Mouse (Mus musculus): Measurements from ENCODE around the gene Adgb. TPM values are rescaled to one million over a fixed set of nuclear protein-coding genes. Genes with fewer than 3 reads are reported as not detected.

Adgb gene
- polyA plus RNA-seq, 1 experiment from 2014 or later = 0.07 TPM

- Histone ChIP-seq H3K36me3 (ENCODE audit: control insufficient read depth, insufficient read depth, low read length) (no peaks in the 10 kb centered on the region), H3K4me2 (replicated peaks; ENCODE audit: low read depth, low read length) (no peak overlapping the region), H3K4me3 (ENCODE audit: low read depth, low read length) (no peak overlapping the region), H3K9me3 (ENCODE audit: control insufficient read depth, low read depth, low read length) (no peaks in the 10 kb centered on the region), H3K27me3 (ENCODE audit: control insufficient read depth, insufficient read depth, low read length) (no peaks in the 10 kb centered on the region), H3K27ac (ENCODE audit: low read length) (no peak overlapping the region), H3K9ac (replicated peaks; ENCODE audit: low read depth, low read length) (no peak overlapping the region), H3K4me1 (ENCODE audit: control insufficient read depth, insufficient read depth, low read length) (no peaks in the 10 kb centered on the region)
- WGBS = 75% methylated on average over 5 of the region's 5 CpGs
- no peak for ATAC-seq (ENCODE audit: insufficient number of reproducible peaks, insufficient read depth, low FRiP score, low read depth)
Measured at GRCm38 (mm10) chr10:10307384-10307783, 164.7 kb downstream of the Adgb start.

- Histone ChIP-seq H3K4me2 (replicated peaks; ENCODE audit: low read depth, low read length) (no peak overlapping the region), H3K9me3 (ENCODE audit: control insufficient read depth, low read depth, low read length) (no peaks in the 10 kb centered on the region), H3K9ac (replicated peaks; ENCODE audit: low read depth, low read length) (no peak overlapping the region), H3K27ac (ENCODE audit: low read length) (no peak overlapping the region), H3K36me3 (ENCODE audit: control insufficient read depth, insufficient read depth, low read length) (no peaks in the 10 kb centered on the region), H3K27me3 (ENCODE audit: control insufficient read depth, insufficient read depth, low read length) (no peaks in the 10 kb centered on the region), H3K4me3 (ENCODE audit: low read depth, low read length) (no peak overlapping the region), H3K4me1 (ENCODE audit: control insufficient read depth, insufficient read depth, low read length) (no peaks in the 10 kb centered on the region)
- no peak for ATAC-seq (ENCODE audit: insufficient number of reproducible peaks, insufficient read depth, low FRiP score, low read depth)
- 60% methylated on average over 4 of the region's 4 CpGs for WGBS
Measured at GRCm38 (mm10) chr10:10304370-10304769, 167.8 kb downstream of the Adgb start.

DNA sequence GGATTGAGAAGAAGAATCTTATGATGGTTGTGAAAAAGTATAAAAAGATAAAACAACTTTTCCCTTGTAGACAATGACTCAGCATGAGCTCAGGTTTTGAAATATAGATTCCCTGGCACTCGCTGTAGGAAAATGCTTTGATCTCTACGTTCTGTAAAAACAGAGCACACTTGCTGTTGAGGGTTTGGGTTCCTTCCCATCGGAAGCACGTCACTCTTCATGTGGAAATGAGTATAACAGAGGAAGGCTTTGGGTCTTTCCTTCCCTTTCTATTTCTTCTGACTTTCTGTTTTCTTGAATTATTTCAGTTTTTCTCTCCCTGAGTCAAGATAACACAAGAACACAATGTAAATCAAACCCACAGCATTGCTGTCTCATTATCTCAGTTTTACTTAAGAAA, 170.4 kb downstream of the Adgb start:
- Histone ChIP-seq H3K36me3 (ENCODE audit: control insufficient read depth, insufficient read depth, low read length) (no peaks in the 10 kb centered on the region), H3K4me2 (replicated peaks; ENCODE audit: low read depth, low read length) (no peak overlapping the region), H3K27ac (ENCODE audit: low read length) (no peak overlapping the region), H3K4me1 (ENCODE audit: control insufficient read depth, insufficient read depth, low read length) (no peaks in the 10 kb centered on the region), H3K27me3 (ENCODE audit: control insufficient read depth, insufficient read depth, low read length) (no peaks in the 10 kb centered on the region), H3K9me3 (ENCODE audit: control insufficient read depth, low read depth, low read length) (no peaks in the 10 kb centered on the region), H3K9ac (replicated peaks; ENCODE audit: low read depth, low read length) (no peak overlapping the region), H3K4me3 (ENCODE audit: low read depth, low read length) (no peak overlapping the region)
- ATAC-seq (ENCODE audit: insufficient number of reproducible peaks, insufficient read depth, low FRiP score, low read depth) = no peak
- 47% methylated on average over 4 of the region's 4 CpGs for WGBS

DNA sequence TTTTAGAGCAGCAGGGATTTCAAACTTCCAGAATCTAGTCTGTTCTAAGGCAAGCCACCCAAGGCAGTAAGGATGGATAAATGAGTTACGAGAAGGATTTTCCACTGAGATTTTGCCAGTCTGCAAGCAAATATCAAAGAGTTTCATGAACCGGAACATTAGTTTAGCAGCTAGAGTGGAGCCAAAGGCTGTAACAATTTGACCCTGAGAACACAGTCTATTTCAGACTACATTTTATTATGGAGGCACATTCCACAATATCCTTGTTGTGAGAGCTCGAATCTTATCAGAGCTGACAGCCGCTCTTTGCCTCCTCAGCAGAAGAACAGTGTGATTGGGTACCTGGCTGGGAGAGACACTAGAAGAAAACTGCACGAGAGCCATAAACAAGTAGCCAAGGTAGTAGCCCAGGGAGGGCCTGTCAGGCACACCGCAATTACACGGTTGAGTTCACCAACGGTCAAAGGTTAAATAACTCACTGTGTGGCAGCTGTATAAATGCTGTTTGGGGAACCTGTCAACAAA, 171.1 kb downstream of the Adgb start:
- no peak for ATAC-seq (ENCODE audit: insufficient number of reproducible peaks, insufficient read depth, low FRiP score, low read depth)
- Histone ChIP-seq H3K4me2 (replicated peaks; ENCODE audit: low read depth, low read length) (no peak overlapping the region), H3K27me3 (ENCODE audit: control insufficient read depth, insufficient read depth, low read length) (no peaks in the 10 kb centered on the region), H3K4me3 (ENCODE audit: low read depth, low read length) (no peak overlapping the region), H3K9me3 (ENCODE audit: control insufficient read depth, low read depth, low read length) (no peaks in the 10 kb centered on the region), H3K4me1 (ENCODE audit: control insufficient read depth, insufficient read depth, low read length) (no peaks in the 10 kb centered on the region), H3K9ac (replicated peaks; ENCODE audit: low read depth, low read length) (no peak overlapping the region), H3K27ac (ENCODE audit: low read length) (no peak overlapping the region), H3K36me3 (ENCODE audit: control insufficient read depth, insufficient read depth, low read length) (no peaks in the 10 kb centered on the region)
- WGBS = 46% methylated on average over 8 of the region's 8 CpGs

DNA sequence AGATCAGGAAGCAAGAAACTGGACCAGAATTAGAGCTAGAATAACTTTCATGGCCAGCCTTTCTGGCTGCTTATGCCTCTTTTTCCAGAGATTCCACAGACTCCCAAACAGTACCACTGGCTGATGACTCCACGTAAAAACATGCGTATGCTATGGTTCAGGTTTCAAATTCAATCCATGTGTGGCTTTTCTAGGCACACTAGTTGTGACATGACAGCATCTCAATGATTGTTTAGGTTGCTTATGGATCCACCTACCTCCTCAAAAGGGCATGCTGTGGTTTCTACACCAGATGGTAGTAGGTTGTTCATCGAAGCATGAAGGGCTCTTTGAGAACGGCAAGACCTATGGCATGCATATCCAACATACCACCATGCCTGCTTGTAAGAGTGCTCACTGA, 172.1 kb downstream of the Adgb start:
- Histone ChIP-seq H3K36me3 (ENCODE audit: control insufficient read depth, insufficient read depth, low read length) (no peaks in the 10 kb centered on the region), H3K4me2 (replicated peaks; ENCODE audit: low read depth, low read length) (no peak overlapping the region), H3K4me1 (ENCODE audit: control insufficient read depth, insufficient read depth, low read length) (no peaks in the 10 kb centered on the region), H3K27me3 (ENCODE audit: control insufficient read depth, insufficient read depth, low read length) (no peaks in the 10 kb centered on the region), H3K9ac (replicated peaks; ENCODE audit: low read depth, low read length) (no peak overlapping the region), H3K4me3 (ENCODE audit: low read depth, low read length) (no peak overlapping the region), H3K9me3 (ENCODE audit: control insufficient read depth, low read depth, low read length) (no peaks in the 10 kb centered on the region), H3K27ac (ENCODE audit: low read length) (no peak overlapping the region)
- ATAC-seq (ENCODE audit: insufficient number of reproducible peaks, insufficient read depth, low FRiP score, low read depth) = no peak
- 95% methylated on average over 4 of the region's 4 CpGs for WGBS

- ATAC-seq (ENCODE audit: insufficient number of reproducible peaks, insufficient read depth, low FRiP score, low read depth) = no peak
- Histone ChIP-seq H3K36me3 (ENCODE audit: control insufficient read depth, insufficient read depth, low read length) (no peaks in the 10 kb centered on the region), H3K9ac (replicated peaks; ENCODE audit: low read depth, low read length) (no peak overlapping the region), H3K9me3 (ENCODE audit: control insufficient read depth, low read depth, low read length) (no peaks in the 10 kb centered on the region), H3K27me3 (ENCODE audit: control insufficient read depth, insufficient read depth, low read length) (no peaks in the 10 kb centered on the region), H3K4me1 (ENCODE audit: control insufficient read depth, insufficient read depth, low read length) (no peaks in the 10 kb centered on the region), H3K4me2 (replicated peaks; ENCODE audit: low read depth, low read length) (no peak overlapping the region), H3K27ac (ENCODE audit: low read length) (no peak overlapping the region), H3K4me3 (ENCODE audit: low read depth, low read length) (no peak overlapping the region)
- 85% methylated on average over 2 of the region's 2 CpGs for WGBS
Measured at GRCm38 (mm10) chr10:10287221-10287867, 184.8 kb downstream of the Adgb start.

Other genes with a start within 250 kb of the Adgb start
- 21.0 and 26.0 TPM in 2 replicates for gene Rab32, start 85.9 kb upstream of the Adgb start, polyA plus RNA-seq (2014; fragmentation: Nextera tagmentation; extraction: Ambion mirVana)
- gene Gm10944, start 209.0 kb upstream of the Adgb start, polyA plus RNA-seq (2014; fragmentation: Nextera tagmentation; extraction: Ambion mirVana) = not detected in 2 replicates

Data from stomach, embryonic 14.5 days (tissue).